Mouse (Mus musculus) kidney, adult 11 months (tissue): ENCODE data around the gene Gtf3c6.

Experiments
- DNase-seq: peaks from one replicate; pipeline ENCODE4 v3.0.0; 2022

Gene Gtf3c6

DNA sequence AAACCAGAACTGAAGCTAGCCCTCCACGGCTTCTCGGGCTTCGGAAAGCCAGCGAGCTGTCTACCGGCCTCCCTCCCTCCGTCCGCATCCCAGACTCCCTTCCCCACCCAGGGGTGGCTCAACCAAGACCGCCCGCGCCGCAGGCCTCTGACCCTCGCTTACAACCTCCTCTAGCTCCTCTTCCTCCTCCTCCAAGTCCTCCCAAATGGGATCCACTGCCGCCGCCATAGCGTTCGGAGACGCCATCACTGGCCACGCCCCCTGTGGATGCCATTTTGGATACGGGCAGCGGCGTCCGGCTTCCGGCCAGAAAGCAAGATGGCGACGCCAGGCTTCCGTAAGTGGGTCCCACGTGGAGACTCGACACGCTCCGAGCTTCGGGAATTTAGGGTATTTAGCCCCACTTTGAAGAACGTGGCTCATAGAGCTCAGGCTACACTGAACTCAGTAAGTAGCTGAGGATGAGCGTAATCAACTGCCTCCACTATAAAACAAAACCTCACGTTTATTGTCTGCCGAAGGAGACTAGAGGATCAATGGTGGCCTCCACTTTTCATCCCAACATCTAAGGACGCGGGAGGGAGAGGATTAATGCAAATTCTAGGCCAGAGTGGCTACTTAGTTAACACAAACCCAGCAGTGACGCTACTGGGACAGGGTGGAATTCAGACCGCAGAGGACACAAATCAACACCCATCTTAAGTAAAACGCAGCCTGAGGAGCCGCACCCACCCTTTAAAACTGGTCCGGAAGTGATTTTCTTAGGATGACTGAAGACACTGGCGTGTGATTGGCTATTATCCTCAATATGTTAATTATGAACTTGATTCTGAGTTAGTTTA, at the start of gene Gtf3c6:
Gene Gtf3c6 (minus strand): TSS at position 695 of the 842 bp plus-strand sequence.
- peak; percentile 88 for DNase-seq

DNA sequence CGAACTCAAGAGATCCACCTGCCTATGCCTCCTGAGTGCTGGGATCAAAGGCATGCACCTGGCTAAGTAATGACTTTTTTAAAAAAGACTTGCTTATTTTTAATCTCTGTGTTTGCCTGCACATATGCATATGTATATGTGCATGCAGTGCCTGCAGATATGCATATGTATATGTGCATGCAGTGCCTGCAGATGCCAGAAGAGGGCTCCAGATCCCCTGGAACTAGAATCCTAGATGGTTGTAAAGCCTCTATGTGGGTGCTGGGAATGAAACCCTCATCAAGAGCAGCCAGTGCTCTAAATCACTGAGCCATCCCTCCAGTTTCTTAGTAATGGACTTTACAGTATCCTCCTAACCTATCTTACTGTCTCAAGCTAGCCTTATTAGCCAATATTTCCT, 48.1 kb upstream of the Gtf3c6 start:
- no peak for DNase-seq

DNA sequence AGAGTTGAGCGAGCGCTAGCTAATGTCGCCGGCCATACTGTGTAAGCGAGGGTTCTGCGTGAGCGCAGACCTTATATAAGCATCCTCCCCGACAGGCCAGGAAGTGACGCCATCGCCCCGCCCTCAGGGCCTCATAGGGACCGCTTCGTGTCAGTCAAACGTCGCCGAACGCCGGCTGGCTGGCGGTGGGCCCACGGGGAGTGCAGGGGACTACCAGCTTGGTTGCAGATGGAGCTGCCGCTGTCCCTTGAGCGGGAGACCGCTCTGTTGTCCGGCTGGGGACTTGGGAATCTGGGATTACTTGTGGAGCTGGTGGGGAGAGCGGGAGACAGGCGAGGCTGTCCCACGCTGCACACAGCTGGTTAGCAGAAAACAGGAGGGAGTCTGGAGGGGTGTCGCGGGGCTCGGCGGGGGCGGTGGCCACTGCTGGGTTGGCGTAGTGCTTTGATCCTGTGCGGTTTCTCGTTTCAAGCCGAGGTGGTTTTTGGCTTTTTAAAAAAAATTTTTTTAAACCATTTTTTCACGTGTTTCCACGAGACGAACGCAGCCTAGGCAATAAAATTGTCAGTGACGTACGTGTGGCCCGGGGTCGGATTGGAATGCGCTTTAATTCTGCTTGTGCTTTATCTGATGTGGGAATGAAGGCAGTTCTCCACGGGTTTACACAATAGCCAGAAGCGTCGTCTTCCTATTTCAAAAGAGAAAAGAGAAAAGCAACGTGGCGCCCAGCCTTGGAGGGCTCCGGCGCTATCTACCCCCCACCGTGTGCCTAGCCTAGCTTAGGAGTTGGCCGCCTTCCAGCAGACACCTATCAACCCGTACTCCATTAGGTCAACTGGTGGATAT, 44.5 kb upstream of the Gtf3c6 start, which contains the start of gene Amd1:
Gene Amd1 (minus strand): TSS at position 47 of the 846 bp plus-strand sequence.
- peak; percentile 99 for DNase-seq

DNA sequence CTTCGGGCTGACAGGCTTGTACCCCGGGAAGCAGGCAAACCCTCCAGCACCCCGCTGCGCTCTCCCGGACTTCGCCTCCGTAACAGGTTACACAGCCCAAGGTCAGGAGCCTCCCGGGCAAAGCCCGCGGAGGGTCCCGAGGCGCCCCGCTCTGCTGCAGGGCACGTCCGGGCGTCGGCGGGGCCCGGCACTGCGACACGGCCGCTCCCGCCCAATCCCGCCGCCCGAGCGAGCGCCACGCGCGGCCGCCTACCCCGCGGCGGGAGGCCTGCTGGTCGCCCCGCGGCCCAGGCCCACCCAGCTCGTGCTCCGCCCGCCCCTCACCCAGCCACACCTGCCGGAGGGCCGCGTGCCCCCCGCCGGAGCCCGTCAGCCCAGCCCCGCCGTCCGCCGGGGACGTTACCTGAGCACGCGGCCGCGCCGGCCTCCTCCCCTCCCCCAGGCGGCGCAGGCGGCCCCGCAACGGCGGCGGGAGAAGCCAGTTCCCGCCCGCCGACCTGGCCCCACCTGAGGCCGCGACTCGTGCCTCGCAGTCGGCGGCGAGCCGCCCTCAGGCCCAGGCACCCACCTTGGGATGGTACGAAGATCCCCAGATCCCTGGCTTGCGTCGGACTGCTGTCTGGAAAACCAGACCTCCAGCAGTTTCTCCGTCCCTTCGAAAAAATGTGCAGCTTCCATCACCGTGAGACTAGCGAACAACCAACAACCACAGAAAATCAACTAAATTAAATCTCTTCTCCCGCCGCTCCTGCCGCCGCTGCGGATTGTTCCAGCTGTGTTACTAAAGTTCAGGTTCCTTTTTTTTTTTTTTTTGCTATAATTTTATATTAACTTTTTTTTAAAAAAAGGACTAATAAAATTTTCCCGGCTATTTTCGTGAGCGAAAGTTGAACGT, 43.5 kb upstream of the Gtf3c6 start:
- peak; percentile 40 for DNase-seq

DNA sequence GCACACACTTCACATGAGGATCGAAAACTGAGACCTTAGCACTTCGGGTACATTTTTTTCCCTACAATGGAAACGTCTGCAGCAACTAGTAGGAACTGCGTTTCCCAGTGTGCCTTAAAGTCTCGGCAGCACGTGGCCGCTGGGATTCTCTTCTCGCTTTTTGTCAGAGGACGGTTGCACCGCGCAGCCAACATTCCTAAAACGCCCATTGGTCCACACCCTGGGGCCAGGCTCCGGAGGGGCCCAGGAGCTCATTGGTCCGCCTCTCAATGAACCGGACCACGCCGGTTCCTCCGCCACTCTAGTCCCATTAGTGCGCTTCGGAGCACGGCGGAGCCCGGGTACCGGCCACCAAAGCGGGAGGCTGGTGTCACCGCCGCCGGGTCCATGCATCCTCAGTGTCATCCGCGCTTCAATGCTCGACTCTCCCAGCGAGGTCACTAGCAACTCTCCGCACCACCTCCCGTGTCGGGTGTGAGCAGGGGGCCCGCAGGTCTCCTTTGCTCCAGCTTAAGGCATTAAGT, 42.8 kb upstream of the Gtf3c6 start:
- DNase-seq = peak; percentile 86

DNA sequence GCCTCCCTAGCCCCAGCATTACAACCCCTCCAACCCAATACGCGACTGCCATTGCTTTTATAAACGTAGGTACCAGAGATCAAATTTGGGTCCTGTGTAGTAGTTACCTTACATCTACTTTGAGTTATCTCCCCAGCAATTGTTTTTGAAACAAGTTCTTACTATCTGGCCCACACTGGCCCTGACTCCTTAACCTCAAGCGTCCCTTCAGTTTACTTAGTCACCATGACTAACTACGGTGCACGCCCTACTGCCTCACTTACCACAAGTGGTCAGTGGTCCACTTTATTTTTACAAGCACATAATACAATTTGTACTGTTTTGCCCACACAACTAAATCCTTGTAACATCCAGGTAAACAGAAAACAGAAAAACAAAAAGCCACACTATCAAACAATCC, 34.7 kb upstream of the Gtf3c6 start:
- no peak for DNase-seq

DNA sequence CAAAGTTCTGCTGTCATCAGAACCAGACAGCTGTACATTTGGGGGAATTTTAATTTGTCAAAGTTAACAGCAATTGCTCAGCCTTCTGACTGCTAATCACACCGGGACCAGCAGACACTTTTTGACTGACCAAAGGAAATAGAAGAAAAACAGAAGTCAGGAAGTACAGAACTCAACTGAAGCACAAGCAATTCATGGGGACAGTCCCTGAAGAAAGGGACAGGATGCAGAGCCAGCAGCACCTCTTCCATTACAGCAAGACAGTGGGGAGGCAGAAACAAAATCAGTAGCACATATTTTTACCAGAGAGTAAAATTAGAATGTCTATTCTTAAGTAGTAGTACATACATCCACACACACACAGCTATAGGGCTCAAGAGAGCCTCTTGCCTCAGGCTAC, 28.9 kb upstream of the Gtf3c6 start:
- DNase-seq = no peak

DNA sequence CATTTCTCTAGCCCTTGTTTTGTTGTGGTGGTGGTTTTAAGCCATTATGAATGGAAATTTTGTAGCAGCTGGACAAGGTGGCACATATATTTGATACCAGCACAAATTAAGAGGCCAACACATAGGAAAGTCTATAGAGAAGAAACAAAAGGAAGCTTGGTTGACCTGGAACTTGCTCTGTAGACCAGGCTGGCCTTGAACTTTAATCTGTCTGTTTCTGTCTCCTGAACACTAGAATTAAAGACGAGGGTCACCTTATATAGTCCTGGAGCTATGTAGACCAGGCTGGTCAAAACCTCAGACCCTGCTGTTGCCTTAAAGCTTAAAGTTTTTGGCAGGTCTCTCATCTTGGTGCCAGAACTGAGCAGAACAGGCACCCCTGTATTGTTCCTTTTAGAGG, 27.7 kb upstream of the Gtf3c6 start:
- DNase-seq = no peak

DNA sequence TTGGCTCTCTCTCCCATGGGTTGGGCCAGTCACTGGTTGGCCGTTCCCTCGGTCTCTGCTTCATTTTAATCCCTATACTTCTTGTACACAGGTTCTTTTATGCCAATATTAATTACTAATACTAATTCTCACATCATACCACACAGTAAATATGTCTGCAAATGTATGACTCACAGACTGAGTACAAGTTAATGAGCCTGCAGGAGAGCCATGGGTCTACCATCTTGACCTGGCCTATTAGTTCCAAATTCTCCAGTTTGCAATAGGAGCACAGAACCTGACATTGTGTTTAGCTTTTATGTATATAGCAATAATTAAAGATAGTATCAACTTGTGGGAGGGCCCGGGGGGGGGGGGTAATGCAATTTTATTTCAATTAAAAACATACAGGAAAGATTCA, 27.1 kb upstream of the Gtf3c6 start:
- no peak for DNase-seq

DNA sequence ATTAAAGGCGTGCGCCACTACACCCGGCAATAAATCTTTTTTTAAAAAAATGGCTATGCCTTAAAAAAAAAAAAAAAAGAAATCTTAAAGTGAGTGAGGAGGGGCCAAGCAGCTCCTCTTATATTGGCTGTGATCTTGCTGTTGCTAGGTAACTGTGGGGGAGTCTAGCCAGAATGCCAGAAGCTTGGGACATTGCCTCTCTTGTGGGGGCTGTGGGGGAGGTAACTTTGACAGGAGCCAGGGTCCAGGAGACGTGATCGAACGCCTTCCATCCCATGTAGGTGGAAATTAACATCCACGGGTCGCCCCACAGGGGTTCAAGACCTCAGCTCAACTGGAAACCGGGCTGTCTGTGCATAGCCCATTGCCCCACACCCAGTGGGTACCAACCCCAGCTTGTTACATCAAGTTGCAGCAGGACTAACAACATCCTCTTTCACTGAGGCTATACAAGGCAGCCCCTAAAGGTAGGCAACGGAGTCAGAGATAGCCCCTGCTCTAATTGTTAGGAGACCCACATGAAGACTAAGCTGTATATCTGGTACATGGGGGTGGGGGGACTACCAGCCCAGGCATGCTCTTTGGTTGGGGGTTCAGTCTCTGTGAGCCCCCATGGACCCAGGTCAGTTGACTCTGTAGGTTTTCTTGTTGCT, 26.4 kb upstream of the Gtf3c6 start:
- DNase-seq = no peak

DNA sequence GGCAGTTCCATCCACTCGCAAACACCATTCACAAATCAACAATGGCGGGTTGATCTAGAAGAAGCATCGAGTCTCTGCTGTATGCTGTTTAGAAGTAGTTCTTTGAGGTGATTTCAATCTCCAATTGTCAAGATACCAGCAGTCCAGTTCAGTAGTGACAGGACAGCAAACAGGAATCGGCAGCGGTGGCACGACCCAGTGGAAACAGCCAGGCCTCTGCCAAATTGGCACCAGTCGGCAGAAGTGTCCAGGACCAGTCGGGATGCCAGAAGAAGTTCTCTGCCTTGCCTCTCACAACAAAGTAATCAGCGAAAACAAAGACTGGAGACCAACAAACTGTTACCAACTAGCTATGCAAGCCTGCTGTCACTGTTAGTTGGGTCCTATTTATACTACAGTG, 25.7 kb upstream of the Gtf3c6 start:
- no peak for DNase-seq

DNA sequence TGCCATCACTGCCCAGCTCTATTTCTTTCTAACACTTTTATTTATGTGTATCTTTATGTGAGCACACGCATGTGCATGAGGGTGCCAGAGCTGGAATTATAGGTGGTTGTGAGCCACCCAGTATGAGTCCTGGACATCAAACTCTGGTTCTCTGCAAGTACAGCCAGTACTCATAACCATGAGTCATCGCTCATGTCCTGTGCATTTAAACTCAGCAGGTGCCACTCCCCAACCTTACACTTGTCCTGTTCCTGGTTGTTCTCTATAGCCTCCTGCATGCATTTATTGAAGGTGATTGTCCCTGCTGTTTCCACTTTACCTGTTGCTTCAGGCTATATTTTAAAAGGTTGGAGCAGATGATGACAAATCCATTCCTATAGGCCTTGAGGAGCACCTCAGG, 23.7 kb upstream of the Gtf3c6 start:
- no peak for DNase-seq

DNA sequence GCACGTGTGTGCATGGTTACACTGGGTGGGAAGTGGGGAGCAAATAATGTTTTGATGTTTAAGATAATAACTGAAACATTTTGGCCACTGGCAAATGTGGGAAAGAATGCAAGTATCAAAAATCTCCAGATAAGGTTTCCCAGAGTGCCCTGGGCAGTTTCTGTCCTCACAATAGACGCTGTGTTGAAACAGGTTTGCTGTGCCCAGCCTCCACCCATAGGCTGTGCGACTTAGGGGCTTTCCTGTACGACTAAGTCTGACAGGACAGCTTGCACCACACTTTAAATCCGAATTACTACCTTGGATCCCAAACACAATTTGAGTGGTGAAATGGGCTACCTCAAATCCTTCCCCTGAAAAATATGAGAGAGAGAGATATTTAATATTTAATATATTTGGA, 20.4 kb upstream of the Gtf3c6 start:
- no peak for DNase-seq

DNA sequence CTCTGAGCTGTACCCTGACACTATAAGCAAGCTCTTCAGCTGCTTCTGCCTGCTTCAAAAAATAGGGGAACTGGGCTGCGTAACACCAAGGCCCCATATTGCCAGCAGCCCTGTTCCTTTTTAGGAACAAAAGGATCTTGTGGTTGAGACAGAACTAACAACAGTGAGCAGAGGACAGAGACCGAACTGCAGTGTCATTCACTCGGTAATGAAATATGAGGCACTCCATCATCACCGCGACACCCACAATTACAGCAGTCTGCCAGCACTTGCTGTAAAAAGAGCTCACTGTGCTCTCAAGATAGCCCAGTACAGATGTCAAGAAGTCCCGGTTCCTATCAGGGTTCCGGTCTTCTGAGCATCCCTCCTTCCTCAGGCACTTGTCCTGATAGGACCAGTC, 18.1 kb upstream of the Gtf3c6 start:
- no peak for DNase-seq

DNA sequence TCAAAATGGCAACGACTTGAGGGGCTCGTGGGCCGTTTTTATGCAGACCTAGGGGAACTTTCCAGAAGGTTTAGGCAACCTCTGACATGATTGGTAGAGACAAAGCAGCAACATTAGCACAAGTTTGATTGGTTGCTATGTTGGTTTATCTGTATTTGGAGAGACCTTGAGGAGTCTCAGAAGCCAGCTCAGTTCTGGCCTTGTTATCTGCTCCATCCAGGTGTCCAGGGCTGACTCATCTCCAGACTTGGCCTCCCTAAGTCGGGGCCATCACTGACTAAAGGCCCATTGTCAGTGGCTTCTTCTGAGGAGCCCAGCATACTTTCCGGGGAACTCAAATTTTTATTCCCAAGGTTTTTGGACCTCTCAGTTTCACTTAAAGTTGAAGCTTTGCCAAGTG, 16.0 kb upstream of the Gtf3c6 start:
- DNase-seq = no peak

DNA sequence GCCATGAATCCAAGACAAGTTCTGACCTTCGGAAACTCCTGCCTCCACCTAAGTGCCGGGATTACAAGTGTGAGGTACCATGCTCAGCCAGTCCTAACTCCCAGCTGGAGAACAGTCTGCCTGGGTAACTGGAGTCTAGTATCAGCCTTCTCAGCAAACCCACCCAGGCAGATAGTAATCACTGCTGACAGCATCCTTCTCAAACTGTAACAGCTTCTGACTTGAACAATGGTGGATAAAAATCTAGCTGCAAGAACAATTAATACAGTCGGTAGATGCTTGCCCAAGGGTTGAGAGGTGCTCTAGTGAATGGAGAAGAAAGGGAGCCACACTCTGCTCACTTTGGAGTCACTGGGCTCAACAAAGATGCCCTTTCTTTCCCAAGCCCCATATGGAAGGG, 13.3 kb upstream of the Gtf3c6 start:
- DNase-seq = no peak

DNA sequence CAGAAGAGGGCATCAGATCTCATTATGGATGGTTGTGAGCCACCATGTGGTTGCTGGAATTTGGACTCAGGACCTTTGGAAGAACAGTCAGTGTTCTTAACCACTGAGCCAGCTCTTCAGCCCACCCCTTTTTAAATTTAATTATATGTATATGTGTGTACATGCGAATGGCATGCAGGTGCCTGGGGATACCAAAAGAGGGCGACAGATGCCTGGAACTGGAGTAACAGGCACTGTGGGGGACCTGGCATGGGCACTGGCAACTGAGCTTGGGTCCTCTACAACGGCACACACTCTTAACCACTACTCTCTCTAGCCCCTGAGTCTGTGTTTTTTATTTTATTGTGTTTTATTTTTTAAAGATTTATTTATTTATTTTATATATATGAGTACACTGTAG, 7.0 kb upstream of the Gtf3c6 start:
- no peak for DNase-seq

DNA sequence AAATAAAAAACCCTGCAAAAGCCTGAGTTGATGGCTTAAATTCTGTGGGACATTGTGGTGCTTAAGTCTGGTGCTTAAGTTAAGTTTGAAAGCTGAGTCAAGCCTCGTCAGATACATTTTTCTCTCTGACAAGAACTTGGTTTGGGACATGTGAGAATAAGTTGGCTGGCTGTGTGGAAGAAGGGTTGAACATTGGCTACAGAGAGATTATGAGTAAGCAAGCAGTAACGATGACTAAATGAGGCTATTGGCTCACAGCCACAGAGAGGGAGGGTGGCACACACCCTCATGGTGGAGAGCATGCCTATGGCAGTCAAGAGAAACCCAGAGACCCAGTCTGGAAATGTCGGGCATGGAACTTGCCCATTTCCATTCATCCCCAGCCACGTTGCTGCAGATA, 5.8 kb upstream of the Gtf3c6 start:
- peak; percentile 63 for DNase-seq

DNA sequence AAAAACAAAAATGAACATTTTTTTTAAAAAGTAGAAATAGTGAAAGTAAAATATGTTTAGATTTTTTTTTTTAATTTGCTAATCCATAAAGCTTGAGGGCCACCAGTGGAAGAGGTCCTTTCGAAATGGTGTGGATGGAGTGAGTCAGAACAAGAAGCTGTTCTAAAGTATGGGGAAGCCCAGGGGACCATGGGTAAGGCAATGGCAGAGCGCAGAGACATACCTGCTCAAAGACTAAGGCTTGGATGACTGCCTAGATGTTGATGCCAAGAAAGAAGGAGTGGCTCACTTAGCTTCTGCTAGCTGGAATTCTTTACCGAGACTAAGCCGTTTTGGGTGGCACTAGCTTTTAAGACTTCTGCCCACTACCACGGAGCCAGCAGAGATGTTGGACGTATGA, 4.3 kb upstream of the Gtf3c6 start:
- DNase-seq = no peak

DNA sequence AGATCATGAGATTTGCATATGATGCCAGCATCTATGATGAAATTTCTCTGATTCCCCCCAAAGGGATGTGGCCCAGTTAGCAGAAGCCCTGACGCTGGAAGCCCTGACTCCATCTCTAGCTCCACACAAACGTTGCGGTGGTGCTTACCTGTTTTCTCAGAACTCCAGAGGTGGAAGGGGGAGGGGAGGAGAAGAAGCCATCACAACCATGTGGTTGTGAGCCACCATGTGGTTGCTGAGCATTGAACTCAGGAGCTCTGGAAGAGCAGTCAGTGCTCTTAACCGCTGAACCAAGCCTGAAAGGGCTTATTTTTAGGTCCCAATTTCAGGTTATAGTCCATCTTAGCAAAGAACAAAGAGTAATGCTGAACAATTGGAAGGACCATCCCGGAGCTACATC, 2.4 kb upstream of the Gtf3c6 start:
- DNase-seq = no peak

DNA sequence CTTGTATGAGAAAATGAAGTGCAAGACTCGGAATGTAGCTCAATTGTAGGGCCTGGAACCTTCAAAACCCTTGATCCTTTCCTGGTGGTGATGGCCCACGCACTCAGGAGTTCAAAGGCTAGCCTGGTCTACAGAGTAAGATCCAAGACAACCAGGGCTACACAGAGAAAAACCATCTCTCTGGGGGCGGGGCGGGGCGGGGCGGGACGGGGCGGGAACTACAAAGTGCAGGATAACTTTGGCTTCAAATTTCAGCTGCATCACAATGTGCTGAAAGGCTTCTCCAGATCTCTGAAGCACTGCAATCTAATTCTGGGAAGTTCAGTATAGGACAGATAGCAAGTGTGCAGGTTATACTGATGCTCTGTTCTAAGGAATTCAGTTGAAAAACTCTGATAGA, 1.6 kb upstream of the Gtf3c6 start:
- DNase-seq = no peak

DNA sequence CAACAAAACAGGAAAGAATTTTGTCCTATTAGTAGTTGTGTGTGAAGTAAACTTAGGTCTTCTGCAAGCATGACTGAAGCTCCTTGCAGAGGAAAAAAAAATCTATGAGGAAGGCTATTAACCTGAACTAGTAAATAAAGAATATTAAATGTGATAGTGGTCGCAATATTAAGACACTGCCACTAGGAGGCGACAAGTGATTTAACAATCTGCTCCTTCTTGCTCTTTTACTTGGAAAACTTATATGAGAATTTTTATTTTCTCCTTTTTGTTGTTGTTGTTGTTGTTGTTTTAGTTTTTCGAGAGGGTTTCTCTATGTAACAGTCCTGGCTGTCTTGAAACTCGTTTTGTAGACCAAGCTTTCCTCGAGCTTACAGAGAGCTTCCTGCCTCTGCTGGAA, 1.1 kb upstream of the Gtf3c6 start:
- peak; percentile 25 for DNase-seq
